Comparison of ENCODE assay signal across 24 mouse cellular contexts in the genomic region with DNA sequence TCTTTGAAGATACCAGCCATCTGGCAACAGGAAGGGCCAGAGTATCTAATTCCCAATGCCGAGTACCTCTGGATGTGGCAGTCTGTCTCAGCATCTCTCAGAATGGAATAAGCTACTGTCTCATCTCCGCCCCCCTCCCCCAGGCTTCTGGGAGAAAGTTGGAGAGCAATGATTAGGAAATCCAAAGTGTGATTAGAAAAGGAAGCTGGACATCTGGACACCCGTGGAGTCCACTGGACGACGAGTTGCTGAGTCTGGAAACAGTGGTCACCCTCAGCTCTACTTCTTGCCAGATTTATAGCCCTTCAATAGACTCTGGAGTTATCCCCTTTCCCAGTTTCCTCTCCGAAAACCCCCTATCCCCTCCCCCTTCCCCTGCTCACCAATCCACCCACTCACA.
DNase-seq lines count a peak whose midpoint lies in the region; ATAC-seq and TF ChIP-seq lines count a peak whose summit lies in the region.
"Had no signal": no experiment of that assay in that cellular context is flagged by ENCODE, and none has a peak within 500 bp of the region (broad histone marks: within the 10 kb centered on the region; RNA-seq: fewer than 3 reads in every experiment).

No protein-coding gene starts in this region.

- H3K4me3 ChIP-seq in lung, embryonic 14.5 days (ENCODE audit: low read depth, low read length) = no peak overlapping the region
- H3K4me3 ChIP-seq in lung, adult 2 months (replicated peaks; ENCODE audit: extremely low read depth, low read depth, low read length) = no peak overlapping the region
- no peak overlapping the region for H3K4me3 ChIP-seq in lung, embryonic 16.5 days (ENCODE audit: low read length)
- H3K4me3 ChIP-seq: embryonic facial prominence, embryonic 10.5 days; embryonic facial prominence, embryonic 12.5 days; forebrain, embryonic 13.5 days; forebrain, embryonic 15.5 days had no signal

- no peak for TF ChIP-seq POLR2A in lung, adult 2 months (IDR thresholded peaks at IDR 0.05; ENCODE audit: borderline replicate concordance, extremely low read depth, low read depth, low read length)

- no peaks in the 10 kb centered on the region for H3K9me3 ChIP-seq in lung, embryonic 14.5 days (ENCODE audit: low read depth, low read length)
- no peaks in the 10 kb centered on the region for H3K9me3 ChIP-seq in lung, embryonic 16.5 days (ENCODE audit: control insufficient read depth, low read length)
- H3K9me3 ChIP-seq: embryonic facial prominence, embryonic 10.5 days; forebrain, embryonic 13.5 days; forebrain, embryonic 15.5 days; G1E had no signal

- no peaks in the 10 kb centered on the region for H3K36me3 ChIP-seq in lung, embryonic 14.5 days (ENCODE audit: insufficient read depth)
- H3K36me3 ChIP-seq in lung, embryonic 16.5 days (ENCODE audit: control insufficient read depth, insufficient read depth, low read length) = no peaks in the 10 kb centered on the region
- H3K36me3 ChIP-seq: embryonic facial prominence, embryonic 10.5 days; embryonic facial prominence, embryonic 12.5 days; forebrain, embryonic 15.5 days; G1E had no signal

- 54% methylated on average over 6 of the region's 6 CpGs for WGBS in lung, embryonic 14.5 days
- 74% methylated on average over 6 of the region's 6 CpGs for WGBS in lung, adult 2 months
- 52% methylated on average over 6 of the region's 6 CpGs for WGBS in lung, embryonic 16.5 days

- DNase-seq in lung, embryonic 14.5 days = peak; percentile 54
- no peak for DNase-seq in lung, adult 2 months
- no peak for DNase-seq in lung, adult 18-20 months
- DNase-seq in lung, postnatal 10 days = peak; percentile 16
- DNase-seq in thymus, postnatal 25 days = no peak
- DNase-seq: adrenal gland, adult 8-10 months; adrenal gland, postnatal 14 days; adrenal gland, postnatal 36 days; B cell, adult 2 months; cerebellum, adult 11-12 months; cerebellum, adult 2 months; cerebellum, adult 9-10 months; cerebellum, postnatal 10 days; cerebellum, postnatal 25 days had no signal

- no peak overlapping the region for H3K27ac ChIP-seq in lung, embryonic 14.5 days (ENCODE audit: low read depth)
- H3K27ac ChIP-seq in lung, embryonic 16.5 days (ENCODE audit: low read length) = no peak overlapping the region
- H3K27ac ChIP-seq: embryonic facial prominence, embryonic 10.5 days; embryonic facial prominence, embryonic 12.5 days; forebrain, embryonic 13.5 days; forebrain, embryonic 15.5 days had no signal

- TF ChIP-seq CTCF in lung, embryonic 14.5 days (IDR thresholded peaks at IDR 0.05; ENCODE audit: low read depth) = no peak
- TF ChIP-seq CTCF in lung, adult 2 months (IDR thresholded peaks at IDR 0.05; ENCODE audit: insufficient read depth, low read length) = no peak

- H3K9ac ChIP-seq in lung, embryonic 14.5 days = no peak overlapping the region
- no peak overlapping the region for H3K9ac ChIP-seq in lung, embryonic 16.5 days (ENCODE audit: low read length)
- H3K9ac ChIP-seq: embryonic facial prominence, embryonic 12.5 days; forebrain, embryonic 13.5 days; forebrain, embryonic 15.5 days had no signal

- H3K4me1 ChIP-seq in lung, embryonic 14.5 days (ENCODE audit: insufficient read depth) = no peaks in the 10 kb centered on the region
- H3K4me1 ChIP-seq in lung, adult 2 months (ENCODE audit: control insufficient read depth, insufficient read depth, low read length) = no peaks in the 10 kb centered on the region
- no peaks in the 10 kb centered on the region for H3K4me1 ChIP-seq in lung, embryonic 16.5 days (replicated peaks; ENCODE audit: control insufficient read depth, insufficient read depth, low read length)
- H3K4me1 ChIP-seq: embryonic facial prominence, embryonic 10.5 days; embryonic facial prominence, embryonic 12.5 days; forebrain, embryonic 13.5 days; forebrain, embryonic 15.5 days had no signal

- no peak overlapping the region for H3K4me2 ChIP-seq in lung, embryonic 14.5 days
- H3K4me2 ChIP-seq in lung, embryonic 16.5 days (ENCODE audit: low read depth, low read length) = no peak overlapping the region
- H3K4me2 ChIP-seq: embryonic facial prominence, embryonic 12.5 days; forebrain, embryonic 13.5 days; forebrain, embryonic 15.5 days had no signal

- ATAC-seq in lung, embryonic 14.5 days (ENCODE audit: insufficient read depth) = peak; percentile 24; the same call in 1 of the 2 replicates
- ATAC-seq in lung, embryonic 16.5 days (ENCODE audit: low read depth) = peak; percentile 88
- ATAC-seq: activated CD4-positive, CD25-positive, alpha-beta regulatory T cell, adult 4 months; CD4-positive, CD25-positive, alpha-beta regulatory T cell, adult 4 months; forebrain, embryonic 13.5 days; forebrain, embryonic 15.5 days; Patski had no signal

- H3K27me3 ChIP-seq in lung, embryonic 14.5 days (ENCODE audit: insufficient read depth, low read length) = no peaks in the 10 kb centered on the region
- no peaks in the 10 kb centered on the region for H3K27me3 ChIP-seq in lung, embryonic 16.5 days (ENCODE audit: control insufficient read depth, insufficient read depth, low read depth, low read length)
- H3K27me3 ChIP-seq: CH12.LX; embryonic facial prominence, embryonic 12.5 days; forebrain, embryonic 13.5 days; forebrain, embryonic 15.5 days; Patski had no signal

Comparison
In these comparisons a context has a peak if more than half of its experiments do, and no peak if none do; other contexts are left out.
1. DNase-seq: peak in lung, embryonic 14.5 days (single experiment) and lung, postnatal 10 days (single experiment); none in lung, adult 2 months (single experiment), lung, adult 18-20 months (0 of 2) and thymus, postnatal 25 days (single experiment).